Mouse (Mus musculus) ovary, postnatal 10 days (tissue): ENCODE data around the gene Sstr2.
"Not testable (repeated sequence)": the region's sequence is repeated elsewhere in the genome, so short reads cannot be mapped to it uniquely, and the experiment has no call there.

Experiments used
- DNase-seq: peaks from one replicate; pipeline ENCODE4 v3.0.0; 2022; ENCODE audit warnings: low spot score

The Sstr2 gene

DNA sequence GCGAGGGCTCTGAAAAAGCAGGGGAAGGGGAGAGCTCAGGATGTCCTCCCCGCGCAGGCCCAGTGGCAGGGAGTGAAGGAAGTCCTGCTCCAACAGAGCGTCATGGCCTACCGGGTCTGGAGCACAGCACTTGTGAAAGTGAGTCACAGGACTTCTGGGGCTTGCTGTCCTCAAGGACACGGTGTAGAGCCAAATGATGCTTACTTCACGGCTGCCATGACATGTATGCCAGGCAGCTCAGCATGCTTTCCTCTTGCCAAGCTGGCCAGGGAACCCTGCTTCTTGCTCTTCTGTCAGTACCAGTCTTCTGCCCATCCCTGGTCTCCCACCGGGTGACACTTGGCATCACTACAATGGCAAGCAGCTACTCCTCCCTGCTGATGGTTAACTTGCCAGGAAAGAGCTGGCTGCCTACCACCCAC is 37.4 kb downstream of the Sstr2 start:
- DNase-seq = no peak

DNA sequence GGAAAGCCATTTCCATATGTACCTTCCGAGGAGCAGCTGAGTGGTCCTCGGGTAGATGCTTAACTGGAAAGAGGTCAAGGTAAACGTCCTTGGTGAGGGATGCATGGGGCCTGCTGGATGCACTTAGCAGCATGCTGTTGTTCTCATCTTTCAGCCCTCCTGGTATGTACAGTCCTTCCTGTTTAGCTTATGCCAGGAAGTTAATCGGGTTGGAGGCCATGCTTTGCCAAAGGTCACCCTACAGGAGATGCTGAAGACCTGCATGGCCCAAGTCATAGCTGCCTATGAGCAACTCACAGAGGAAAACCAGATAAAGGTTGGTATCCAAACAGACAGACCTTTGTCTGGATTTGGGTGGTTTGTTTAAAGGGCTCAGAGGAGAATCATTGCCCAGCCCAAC is 38.1 kb downstream of the Sstr2 start:
- DNase-seq = no peak

DNA sequence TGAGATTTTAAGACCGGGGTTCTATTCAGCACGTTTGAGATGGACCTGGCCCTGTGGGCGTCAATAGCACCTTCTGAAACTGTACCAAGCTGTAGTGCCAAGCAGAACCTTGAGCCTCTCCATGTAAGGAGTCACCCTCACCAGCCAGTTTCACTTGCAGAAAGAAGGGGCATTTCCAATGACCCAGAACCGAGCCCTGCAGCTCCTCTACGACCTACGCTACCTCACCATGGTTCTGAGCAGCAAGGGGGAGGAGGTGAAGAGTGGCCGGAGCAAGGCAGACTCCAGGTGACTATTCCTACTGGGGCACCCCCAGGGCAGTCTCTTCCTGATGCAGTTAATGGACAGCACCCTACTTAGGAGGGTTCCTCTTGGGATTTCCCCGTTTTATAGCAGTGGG is 39.2 kb downstream of the Sstr2 start:
- DNase-seq = no peak

DNA sequence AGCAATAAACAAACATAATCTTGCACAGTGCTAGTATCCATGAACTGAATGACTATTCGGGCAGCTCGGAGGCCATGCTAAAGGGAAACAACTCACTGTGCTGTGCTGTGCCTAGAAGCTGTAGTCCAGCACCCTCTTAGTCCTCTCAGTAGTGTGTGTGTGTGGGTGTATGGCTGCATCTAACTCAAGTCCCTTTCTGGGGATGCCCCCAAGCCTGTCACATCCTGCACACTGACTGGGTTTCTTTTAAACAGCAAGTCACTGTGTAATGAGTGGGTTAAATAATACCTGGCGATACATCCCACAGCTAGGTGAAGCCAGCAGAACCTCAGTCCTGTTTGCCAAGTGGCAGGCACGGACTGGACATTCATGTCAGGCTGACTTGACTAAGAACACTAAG is 39.6 kb downstream of the Sstr2 start:
- no peak for DNase-seq

DNA sequence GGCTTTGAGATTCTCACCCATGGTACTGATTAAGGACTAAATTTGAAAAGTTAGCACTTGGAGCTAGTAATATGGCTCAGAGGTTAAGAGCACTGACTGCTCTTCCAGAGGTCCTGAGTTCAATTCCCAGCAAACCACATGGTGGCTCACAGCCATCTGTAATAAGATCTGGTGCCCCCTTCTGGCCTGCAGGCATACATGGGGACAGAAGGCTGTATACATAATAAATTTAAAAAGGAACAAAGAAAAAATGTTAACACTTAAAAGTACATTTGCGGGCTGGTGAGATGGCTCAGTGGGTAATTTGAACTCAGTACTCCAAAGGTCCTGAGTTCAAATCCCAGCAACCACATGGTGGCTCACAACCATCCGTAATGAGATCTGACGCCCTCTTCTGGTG is 41.1 kb downstream of the Sstr2 start:
- not testable (repeated sequence) for DNase-seq

DNA sequence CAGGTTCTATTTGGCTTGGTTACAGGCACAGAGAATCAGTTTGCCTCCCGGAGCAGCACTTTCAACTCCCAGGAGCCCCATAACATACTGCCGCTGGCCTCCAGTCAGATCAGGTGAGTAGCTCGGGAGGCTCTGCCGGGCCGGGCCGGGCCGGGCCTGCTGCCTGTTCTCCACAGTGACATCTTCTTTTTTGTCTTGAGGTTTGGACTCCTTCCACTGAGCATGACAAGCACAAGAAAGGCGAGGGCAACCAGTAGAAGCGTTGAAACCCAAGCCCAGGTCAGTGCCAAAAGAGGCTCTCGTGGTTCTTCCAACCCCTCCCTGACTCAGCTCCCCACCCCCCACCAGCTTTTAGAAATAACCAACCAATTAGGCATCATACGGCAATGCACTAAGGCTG is 41.8 kb downstream of the Sstr2 start:
- DNase-seq = no peak

DNA sequence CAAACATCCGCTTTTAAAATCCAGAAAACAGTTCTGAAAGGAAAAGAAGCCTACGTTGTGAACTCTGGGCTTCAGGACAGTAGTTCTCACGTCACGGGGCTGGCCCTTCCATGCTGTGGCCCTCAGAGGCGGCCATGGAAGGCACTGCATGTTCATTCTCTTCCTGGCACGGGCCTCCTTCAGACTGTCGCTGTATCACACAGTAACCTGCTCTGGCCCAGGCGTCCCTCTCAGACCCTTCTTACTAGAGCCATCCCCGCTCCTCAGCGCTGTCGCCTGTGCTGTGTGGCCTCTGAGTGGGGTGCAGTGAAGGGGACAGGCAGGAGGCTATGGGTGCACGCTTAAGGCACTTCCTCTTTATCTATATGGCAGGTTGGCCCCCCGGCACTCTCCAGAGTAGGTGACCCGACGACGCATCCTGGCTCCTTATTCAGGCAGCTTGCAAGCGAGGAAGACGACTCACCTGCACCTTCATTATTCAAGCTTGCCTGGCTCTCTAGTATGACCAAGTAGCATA is 42.8 kb downstream of the Sstr2 start:
- DNase-seq = no peak

DNA sequence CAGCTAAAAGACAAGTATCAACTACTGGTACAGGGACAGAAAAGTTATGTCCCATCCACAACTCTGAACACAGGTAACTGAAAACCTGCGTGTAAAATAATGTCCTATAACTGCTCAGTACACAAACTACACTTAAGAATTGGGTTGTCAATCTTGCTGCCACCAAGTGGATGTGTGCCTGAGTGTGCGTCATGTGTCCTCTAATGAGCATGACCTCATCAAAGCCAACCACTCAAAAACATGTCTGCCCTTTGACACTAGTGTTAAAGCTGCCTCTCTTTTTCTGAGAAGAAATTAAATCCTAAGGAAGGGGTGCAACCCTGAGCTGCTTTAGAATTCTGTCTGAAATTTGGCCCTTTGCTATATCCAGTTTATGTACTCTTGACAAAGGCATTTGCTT is 45.1 kb downstream of the Sstr2 start:
- no peak for DNase-seq

DNA sequence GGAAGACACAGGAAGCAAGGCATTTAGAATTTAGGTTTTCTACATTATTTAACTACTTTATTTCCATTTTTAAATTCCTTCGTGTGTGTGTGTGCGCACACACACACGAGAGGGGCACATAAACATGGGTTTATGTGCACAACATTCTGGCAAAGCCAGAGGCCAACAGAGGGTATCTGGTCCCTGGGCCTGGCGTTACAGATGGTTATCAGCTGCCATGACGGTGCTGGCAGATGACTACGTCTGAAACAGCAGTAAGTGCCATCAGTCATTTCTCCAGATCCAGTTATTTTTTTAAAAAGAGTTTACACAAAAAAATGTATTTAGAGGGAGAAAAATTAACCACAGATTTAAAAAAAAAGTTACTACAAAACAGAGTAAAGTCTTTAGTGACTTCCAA is 47.1 kb downstream of the Sstr2 start:
- DNase-seq = no peak

DNA sequence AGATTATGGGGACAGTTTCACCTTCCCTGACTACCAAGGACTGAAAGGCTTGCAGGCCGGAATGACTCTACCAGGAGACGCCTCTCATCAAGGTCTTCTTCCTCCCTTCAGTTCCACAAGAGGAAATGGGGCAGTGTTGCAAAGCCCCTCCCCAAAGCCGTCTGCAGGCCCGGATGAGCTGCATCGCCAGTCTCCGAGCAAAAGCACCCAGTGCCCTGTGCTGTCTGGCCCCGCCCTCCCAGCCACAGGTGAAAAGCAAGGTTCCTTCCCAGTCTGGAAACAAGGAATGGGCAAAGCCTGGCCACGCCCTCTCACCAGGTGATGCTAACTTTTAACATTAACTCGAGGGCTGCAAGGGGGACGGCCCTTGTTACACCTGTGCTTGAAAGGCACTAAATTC is 47.5 kb downstream of the Sstr2 start:
- no peak for DNase-seq

DNA sequence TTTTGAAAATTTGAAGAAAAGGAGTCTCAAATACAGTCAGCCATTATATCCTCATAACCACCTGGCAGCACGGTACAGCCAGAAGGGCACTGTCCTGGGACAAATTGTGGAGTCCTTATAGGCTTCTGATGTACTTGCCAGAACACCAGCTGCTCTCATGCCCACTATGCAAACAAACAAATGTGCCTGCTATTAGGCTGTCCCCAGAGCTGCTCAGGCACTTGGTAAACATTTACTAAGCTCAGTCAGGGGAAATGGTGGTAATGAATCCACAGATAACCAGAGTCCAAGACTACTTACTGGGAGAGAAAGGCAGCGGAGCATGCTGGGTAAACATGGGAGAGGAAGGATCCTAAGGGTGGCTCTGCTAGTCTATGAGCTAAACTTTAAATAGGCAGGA is 48.0 kb downstream of the Sstr2 start:
- DNase-seq = no peak

DNA sequence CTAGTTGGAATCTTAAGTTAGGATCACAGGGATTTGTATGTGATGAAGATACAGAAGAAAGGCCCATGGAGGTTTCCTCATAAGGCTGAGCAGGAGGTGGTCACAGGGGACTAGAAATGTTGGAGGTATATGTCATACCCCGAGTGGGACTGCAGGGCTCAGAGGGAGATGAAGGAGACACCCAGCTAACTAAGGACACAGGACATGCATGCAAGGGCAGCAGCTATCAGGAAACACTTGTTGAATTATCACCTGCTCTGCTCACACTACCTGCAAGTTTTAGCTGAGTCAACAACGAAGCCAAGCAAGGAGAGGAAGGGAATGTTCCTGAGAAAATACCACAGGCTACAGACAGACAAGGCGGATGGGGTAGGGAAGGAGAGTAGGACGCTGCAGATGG is 48.6 kb downstream of the Sstr2 start:
- no peak for DNase-seq

DNA sequence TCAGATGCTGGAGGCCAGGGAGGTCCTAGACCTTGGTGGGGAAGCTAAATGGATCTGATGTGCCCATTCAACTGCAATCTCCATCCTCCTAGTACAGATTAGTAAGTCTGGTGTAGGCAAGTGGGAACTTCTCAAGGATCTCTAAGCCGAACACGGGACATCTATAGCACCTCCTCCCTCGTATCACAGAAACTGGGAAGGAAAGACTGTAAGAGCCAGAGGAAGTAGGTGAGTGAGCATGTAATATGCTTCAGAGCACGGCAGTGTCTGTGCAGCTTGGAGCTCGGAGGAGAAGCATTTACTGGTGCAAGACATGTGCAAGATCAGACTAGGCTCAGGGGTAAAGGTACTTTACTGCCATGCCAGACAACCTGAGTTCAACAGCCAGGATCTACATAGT is 49.7 kb downstream of the Sstr2 start:
- no peak for DNase-seq

DNA sequence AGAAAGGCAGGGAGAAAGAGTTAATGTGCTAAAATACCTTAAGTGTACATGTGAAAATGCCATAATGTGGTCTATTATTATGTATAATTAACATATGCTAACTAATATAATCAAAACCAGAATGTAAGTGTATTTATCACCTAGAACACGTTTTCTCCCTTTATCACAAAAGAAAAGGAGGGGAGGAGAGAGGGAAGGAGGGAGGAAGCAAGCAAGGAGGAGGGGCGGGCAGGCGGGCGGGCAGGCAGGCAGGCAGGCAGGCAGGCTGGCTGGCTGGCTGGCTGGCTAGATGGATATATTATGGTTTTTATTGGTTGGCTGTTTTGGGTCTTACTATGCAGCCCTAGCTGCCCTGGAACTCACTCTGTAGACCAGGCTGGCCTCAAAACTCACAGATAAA is 50.6 kb downstream of the Sstr2 start:
- DNase-seq = no peak

DNA sequence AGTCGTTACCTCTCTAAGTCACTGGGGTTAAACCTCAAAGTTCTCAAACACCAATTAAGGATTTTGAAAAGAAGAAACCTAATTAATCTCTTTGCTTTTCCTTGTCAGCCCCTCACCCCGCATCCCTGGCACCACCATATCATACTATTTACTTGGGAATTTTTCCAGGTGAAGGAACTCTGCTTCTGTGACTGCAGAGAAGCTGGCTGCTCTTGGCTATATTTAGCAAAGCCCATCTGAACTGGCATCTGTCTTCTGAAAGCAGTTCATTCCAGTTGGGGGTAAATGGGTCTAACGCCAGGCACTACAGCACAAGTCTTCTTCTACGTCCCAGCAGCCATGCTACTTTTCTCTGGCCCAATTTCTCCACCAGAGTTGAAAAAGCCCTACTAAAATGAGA is 54.5 kb downstream of the Sstr2 start:
- DNase-seq = no peak

DNA sequence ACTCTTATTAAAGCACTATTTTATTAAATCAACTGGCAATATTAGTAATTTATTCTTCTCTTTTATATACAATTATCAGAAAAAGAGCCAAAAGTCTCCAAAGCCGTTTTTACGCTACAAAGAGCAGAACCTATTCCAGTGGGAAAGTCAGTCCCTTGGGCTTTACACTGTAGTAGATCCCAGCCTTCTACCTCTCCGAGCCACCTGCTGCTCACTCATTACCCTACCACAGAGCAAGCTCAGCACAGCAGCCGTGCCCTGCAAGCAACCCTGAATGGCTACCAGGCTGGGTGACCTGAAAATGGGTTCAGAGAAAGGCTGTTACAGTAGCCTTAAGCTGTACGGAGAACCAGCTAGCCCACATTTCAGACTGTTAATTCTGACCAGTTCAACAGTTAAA is 55.5 kb downstream of the Sstr2 start:
- no peak for DNase-seq
